Mouse (Mus musculus) liver, embryonic 16.5 days (tissue): ENCODE data around the gene Obox3. TPM values are rescaled to one million over a fixed set of nuclear protein-coding genes. Genes with fewer than 3 reads are reported as not detected.
"Not testable (repeated sequence)": the region's sequence is repeated elsewhere in the genome, so short reads cannot be mapped to it uniquely, and the experiment has no call there.

ENCODE experiments used
- ATAC-seq: fragments of 200-750 bp; cut with Nextera tagmentation; 2 replicates; pipeline ENCODE4 v1.8.0; 2017; ENCODE audit warnings: low read depth, mild to moderate bottlenecking, moderate number of reproducible peaks, moderate library complexity
- H3K27ac ChIP-seq: fragments of 300-500 bp; sonication (generic); 2 replicates; pipeline ENCODE4 v1.5.1; 2014; ENCODE audit warnings: mild to moderate bottlenecking, low read length
- H3K27me3 ChIP-seq: fragments of 300-500 bp; sonication (generic); 2 replicates; pipeline ENCODE4 v1.6.1; 2014; ENCODE audit warnings: low read depth, low read length, mixed read lengths; ENCODE audit not compliant: control insufficient read depth, insufficient read depth
- H3K36me3 ChIP-seq: fragments of 300-500 bp; sonication (generic); 2 replicates; pipeline ENCODE4 v1.6.1; 2014; ENCODE audit warnings: mild to moderate bottlenecking; ENCODE audit not compliant: control insufficient read depth, insufficient read depth
- H3K4me1 ChIP-seq: fragments of 300-500 bp; sonication (generic); 2 replicates; pipeline ENCODE4 v1.6.1; 2014; ENCODE audit warnings: low read depth, low read length, mixed read lengths; ENCODE audit not compliant: control insufficient read depth
- H3K4me2 ChIP-seq: fragments of 300-500 bp; sonication (generic); 2 replicates; pipeline ENCODE4 v1.6.1; 2014; ENCODE audit warnings: low read depth, low read length, mixed read lengths
- H3K4me3 ChIP-seq: fragments of 300-500 bp; sonication (generic); 2 replicates; pipeline ENCODE4 v1.5.1; 2014; ENCODE audit warnings: low read depth, mild to moderate bottlenecking, low read length
- H3K9ac ChIP-seq: fragments of 300-500 bp; sonication (generic); 2 replicates; pipeline ENCODE4 v1.6.1; 2014; ENCODE audit warnings: low read depth, low read length
- H3K9me3 ChIP-seq: fragments of 300-500 bp; sonication (generic); replicated peaks from 2 replicates; pipeline ENCODE4 v1.6.1; 2016; ENCODE audit warnings: low read length; ENCODE audit not compliant: control insufficient read depth
- WGBS: fragments of 180-500 bp; shearing (Covaris S2); extraction: QIAGEN DNeasy Blood & Tissue Kit; methylation state at CpG from one replicate; pipeline ENCODE4 v1.1.7; 2014; ENCODE audit not compliant: insufficient replicate concordance; 5-methylcytosine and 5-hydroxymethylcytosine counted together
- polyA plus RNA-seq: library from polyadenylated mRNA; unstranded; fragments of >200 nt; fragmentation: Nextera tagmentation; extraction: Ambion mirVana; gene quantifications from 2 replicates; pipeline ENCODE4 v1.2.1, GENCODE M21; 2015

The Obox3 gene
- not detected in 2 replicates for polyA plus RNA-seq

GRCm38 (mm10) chr7:15639802-15640201, at the start of gene Obox3:
Gene Obox3 (minus strand): TSS chr7:15639902.
- H3K27ac ChIP-seq, H3K36me3 ChIP-seq, H3K9ac ChIP-seq, H3K4me2 ChIP-seq, H3K27me3 ChIP-seq, H3K4me1 ChIP-seq, ATAC-seq, H3K9me3 ChIP-seq, H3K4me3 ChIP-seq: not testable (repeated sequence)
- WGBS = 7% methylated on average over 1 of the region's 1 CpGs

- H3K4me3 ChIP-seq, H3K4me1 ChIP-seq, H3K36me3 ChIP-seq, ATAC-seq, H3K4me2 ChIP-seq, H3K9ac ChIP-seq, H3K27me3 ChIP-seq, H3K9me3 ChIP-seq, H3K27ac ChIP-seq: not testable (repeated sequence)
- 44% methylated on average over 5 of the region's 5 CpGs for WGBS
These were observed 130.3 kb downstream of the Obox3 start for GRCm38 (mm10) chr7:15509411-15509810.

Other genes starting within 250 kb of the Obox3 start
- gene Obox5, start 110.2 kb upstream of the Obox3 start, polyA plus RNA-seq = not detected in 2 replicates
- not detected in 2 replicates for gene Obox6, start 199.8 kb upstream of the Obox3 start, polyA plus RNA-seq
- not detected in 2 replicates for gene Crx, start 240.1 kb upstream of the Obox3 start, polyA plus RNA-seq
- gene Crxos, start 242.7 kb upstream of the Obox3 start, polyA plus RNA-seq = not detected in 2 replicates